Mouse (Mus musculus): Measurements from ENCODE around the gene Mslnl.
A peak's percentile ranks its signal among the peaks of the same experiment; 100 is the strongest.

The Mslnl gene

GRCm38 (mm10) chr17:25743831-25744230 is 8.0 kb downstream of the Mslnl start:
- DNase-seq (ENCODE audit: low spot score in 2 of 2), result no peak

DNA sequence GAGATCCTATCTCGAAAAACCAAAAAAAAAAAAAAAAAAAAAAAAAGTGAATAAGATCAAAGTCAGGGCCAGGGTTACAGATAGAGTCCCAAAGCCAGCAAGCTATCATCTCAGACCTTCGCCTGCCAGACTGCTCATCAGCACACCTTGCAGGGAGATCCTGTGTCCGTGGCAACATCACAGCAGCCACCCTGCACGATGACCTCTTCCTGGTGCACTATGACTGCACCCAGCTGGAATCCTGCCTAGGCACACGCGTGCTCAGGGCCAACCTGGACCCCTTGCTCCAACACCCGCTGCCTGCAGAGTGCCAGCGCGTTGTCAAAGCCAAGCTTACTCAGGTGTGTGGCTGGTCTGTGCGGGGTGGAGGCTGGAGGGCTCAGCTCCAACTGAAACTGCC is 8.5 kb downstream of the Mslnl start:
- DNase-seq (ENCODE audit: low spot score in 2 of 2), result no peak

- no peak for DNase-seq (ENCODE audit: low spot score in 2 of 2)
Observed at GRCm38 (mm10) chr17:25748238-25748637, 12.4 kb downstream of the Mslnl start.

DNA sequence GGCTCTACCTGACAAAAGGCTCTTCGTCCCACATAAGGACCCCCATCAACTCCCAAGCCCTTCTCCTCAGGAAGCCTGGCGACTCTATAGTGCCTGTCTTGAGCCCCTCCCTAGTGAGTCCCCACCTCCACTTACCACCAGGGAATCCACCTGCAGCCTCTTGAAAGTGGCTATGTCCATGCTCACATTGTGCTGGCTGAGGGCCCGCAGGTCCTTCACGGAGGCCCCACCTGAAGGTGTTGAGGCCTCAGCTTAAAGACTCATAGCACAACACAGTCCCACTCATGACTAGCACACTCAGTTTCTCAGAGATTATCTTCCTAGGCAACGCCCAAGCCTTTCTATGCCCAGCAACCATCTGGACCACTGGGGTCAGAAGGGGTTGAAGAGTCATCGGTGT is 13.5 kb downstream of the Mslnl start:
- DNase-seq (ENCODE audit: low spot score in 2 of 2), result no peak

DNA sequence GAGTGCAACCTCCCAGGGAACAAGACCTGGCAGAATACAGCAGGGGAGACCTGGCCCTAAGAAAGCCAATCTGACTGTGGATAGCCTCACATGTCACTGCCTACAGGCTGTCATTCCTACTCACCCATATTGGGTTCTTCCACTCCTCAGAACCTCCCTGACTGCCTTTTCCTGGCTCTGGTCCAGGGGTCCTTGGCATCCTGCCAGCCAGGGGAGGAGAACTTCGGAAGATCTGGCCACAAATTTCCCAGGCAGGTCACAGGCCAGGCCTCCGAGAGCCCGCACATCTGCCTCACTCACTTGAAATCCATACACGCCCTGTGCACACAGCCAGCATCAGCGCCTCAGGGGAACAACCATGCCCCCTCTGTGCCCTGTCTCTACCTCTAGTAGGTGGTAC is 15.6 kb downstream of the Mslnl start:
- DNase-seq (ENCODE audit: low spot score in 2 of 2), result peak in 1 of 2 experiments; percentile 39

- no peak for DNase-seq (ENCODE audit: low spot score in 2 of 2)
Observed at GRCm38 (mm10) chr17:25754241-25754640, 18.4 kb downstream of the Mslnl start, which contains the start of gene Msln. Gene Msln, minus strand, starts transcription at chr17:25754378.

DNA sequence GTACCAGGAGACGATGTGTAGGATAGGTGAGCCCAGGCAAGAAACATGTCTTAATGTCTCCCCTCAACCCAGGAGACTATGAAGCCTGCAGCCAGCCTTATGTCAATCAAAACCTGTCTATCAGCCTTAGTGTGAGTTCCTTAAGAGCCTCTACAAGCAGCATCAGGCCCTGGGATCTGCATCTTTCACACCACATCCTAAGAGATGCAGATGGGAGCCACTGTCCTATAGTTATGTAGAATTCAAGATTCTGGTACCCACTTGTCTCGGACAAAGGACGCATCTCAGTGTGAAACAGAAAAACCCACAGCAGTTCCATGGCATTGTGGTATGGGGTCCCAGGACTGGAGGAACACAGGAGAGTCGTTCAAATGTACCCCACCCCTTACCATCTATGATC is 19.2 kb downstream of the Mslnl start:
- no peak for DNase-seq (ENCODE audit: low spot score in 2 of 2)

DNA sequence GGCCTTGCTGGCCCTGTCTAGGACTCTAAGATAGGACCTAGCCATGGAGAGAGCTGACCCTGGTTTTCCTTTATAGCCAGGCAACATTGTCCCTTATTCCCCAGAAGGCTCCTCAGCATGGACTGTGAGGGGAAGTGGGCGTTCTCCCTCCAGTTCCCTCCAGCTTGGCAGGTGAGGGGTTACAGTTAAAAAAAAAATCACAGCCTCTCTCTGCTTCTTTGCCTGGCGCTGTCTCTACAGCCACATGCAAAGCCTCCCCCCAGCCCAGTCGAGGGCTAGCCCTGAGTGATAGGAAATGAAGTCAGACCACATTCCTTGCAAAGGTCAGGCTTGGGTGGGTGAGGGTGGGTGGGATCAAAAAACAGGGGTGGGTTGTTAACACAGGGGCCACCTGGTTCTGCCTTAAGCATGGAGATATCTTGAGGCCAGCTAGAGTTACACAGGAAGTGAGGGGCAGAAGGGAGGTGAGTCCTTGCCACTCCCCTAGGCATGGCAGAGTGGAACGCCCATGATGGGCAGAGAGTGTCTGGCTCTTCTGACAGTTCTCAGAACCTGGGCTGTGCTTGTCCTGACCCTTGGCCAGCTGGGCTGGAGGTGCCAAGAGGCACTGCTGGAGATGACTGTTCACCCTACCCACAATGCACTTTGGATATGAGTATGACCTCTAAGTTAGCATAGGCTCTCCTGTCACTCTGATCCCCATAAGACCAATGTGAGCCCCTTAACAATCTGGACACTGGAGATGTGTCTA is 20.0 kb downstream of the Mslnl start:
- no peak for DNase-seq (ENCODE audit: low spot score in 2 of 2)

- DNase-seq (ENCODE audit: low spot score in 2 of 2), result no peak
Observed at GRCm38 (mm10) chr17:25756378-25757242, 20.8 kb downstream of the Mslnl start.

DNA sequence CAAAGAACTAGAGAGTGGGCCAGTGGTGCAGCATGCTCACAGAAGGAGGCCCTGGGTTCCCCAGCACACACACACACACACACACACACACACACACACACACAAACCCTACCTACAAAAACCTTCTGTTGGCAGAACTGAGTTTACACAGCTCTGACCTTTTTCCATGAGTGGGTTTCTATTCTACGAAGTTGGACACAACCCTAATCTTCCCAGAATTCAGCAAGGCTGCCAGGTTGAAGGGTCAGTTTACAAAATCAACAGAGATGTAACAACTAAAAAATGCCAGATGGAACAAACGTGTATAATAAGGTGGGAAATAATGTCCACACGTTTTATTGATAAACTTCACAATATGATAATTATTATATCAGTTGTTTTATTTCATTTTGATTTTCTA is 21.8 kb downstream of the Mslnl start:
- DNase-seq (ENCODE audit: low spot score in 2 of 2), result no peak

DNA sequence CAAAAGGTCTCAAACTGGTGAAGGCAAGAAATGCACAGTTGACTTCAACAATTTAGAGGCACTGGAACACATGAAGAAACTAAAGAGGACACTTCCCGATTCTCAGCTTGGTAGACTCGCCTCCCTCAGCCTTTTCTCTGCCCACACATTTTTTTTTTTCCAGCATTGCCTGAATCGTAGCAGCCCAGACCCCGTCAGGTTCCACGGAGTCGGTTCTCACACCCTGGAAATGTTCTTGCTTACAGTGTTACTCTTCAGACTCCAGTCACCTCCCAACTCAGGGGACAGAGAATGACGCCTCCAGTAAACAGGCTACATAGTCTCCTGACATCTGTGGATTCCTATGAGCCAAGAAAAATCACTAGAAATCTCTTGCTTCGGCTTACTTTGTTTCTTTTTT is 24.3 kb downstream of the Mslnl start:
- DNase-seq (ENCODE audit: low spot score in 2 of 2), result no peak

DNA sequence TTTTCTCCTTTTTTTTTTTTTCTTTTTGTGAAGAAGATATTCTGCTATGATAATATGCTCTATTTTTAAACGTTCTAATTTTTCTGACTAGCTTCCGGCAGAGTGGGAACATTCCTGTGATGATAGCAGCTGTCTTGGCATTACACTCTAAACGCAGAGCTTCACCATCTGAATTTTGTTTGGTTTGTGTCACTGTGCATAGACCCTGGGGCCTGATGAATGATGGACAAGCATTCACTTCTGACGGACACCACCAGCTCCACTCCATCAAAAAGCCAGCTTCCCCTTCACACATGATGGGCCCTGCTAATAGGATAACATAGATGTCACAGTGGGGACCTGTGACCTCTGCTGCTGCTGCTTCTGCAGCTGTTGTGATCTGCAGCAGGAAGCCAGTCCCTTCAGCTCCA is 25.7 kb downstream of the Mslnl start:
- DNase-seq (ENCODE audit: low spot score in 2 of 2), result peak; percentile 51 to 57

DNA sequence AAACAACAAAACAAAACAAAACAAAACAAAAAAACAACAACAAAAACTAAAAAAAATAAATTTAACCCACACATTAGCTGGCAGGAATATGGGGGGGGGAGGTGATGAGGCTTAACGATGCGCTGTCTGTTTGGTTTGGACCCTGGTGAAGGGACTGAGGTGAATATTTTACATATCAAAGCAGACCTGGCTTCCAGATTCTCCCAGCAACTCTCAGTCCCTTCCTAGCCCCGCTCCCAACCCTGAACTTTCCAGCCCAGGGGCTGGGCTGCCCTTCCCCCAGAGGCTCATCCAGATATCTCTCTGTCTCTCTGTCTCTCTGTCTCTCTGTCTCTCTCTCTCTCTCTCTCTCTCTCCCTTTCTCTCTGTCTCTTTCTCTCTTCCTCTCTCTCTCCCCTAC is 26.7 kb downstream of the Mslnl start:
- no peak for DNase-seq (ENCODE audit: low spot score in 2 of 2)

GRCm38 (mm10) chr17:25765886-25766285 is 30.0 kb downstream of the Mslnl start:
- no peak for DNase-seq (ENCODE audit: low spot score in 2 of 2)

- no peak for DNase-seq (ENCODE audit: low spot score in 2 of 2)
Observed at GRCm38 (mm10) chr17:25769331-25769730, 33.5 kb downstream of the Mslnl start.

- peak; percentile 98 to 100 for DNase-seq (ENCODE audit: low spot score in 2 of 2)
Observed at GRCm38 (mm10) chr17:25773549-25774120, 37.8 kb downstream of the Mslnl start, which contains the start of gene Narfl. Gene Narfl, plus strand, starts transcription at chr17:25773776.

DNA sequence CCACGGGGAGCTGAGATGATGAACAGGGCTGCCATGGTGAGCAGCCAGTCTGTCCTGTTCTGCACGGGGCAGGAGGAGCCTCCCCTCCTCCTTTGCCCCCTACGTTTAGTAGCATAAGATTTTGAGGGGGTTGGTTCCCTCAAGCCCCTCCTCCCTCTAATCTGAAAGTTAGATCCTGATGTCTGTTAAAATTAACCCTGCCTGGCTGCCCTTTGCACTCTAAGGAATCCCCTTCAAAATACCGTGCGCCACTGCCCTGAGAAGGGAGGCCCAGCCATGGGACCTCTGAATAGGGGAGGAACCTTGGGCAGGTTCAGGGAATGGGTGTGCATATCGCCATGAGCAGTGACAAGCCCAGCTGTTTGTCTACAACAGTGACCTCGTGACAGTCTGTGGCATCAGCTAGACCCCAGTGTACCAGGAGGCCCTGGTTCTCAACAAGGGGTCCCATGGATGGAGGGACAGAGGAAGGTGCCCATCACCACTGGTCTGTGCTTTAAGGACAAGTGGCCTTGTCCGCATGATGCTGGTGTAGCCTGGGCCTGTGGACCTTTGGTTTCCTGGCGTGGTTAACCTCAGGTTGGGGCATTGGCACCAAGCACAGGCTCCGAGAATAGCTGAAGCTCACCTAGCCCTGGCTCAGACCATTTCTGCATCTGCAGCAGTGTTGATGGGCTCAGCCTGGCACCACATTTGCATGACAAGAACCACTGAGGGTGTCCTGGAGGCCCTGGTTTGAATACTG is 39.6 kb downstream of the Mslnl start:
- DNase-seq (ENCODE audit: low spot score in 2 of 2), result no peak

- no peak for DNase-seq (ENCODE audit: low spot score in 2 of 2)
Observed at GRCm38 (mm10) chr17:25777948-25778347, 42.1 kb downstream of the Mslnl start.

DNA sequence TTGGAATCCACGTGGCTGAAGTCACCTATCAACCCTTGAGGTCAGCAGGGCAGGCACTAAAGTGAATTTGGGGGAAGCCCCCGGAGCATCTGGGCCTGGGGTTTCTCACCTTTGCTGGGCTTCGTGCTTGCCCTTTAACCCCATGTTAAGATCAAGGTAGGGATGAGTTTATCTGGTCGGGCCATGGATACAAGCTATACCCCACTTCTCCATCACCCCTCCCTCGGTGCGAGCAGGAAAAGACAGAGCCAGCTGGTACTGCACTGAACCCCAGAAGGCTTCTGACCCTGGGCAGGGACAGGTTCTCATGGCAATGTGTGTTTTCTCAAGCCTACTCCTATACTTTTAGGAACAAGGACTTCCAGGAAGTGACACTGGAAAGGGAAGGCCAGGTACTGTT is 45.5 kb downstream of the Mslnl start:
- DNase-seq (ENCODE audit: low spot score in 2 of 2), result no peak

DNA sequence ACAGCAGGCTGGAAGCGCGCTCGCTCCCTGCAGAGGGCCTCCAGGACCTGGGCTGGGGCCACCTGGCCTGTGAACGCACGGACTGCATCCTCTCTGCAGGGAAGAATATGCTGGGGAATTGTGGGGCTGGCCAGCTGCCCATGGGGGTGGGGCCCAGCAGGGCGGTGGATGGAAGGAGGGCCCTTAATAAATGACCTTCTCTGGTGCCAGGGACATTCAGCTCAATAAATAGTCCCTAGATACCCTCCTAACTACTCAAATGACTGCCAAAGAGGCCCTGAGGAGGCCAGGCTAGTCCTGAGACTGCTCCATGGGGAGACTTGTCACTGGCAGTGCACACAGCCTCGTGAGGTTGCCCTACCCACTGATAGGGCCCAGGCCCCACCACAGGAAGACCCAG is 47.2 kb downstream of the Mslnl start:
- DNase-seq (ENCODE audit: low spot score in 2 of 2), result no peak

- DNase-seq (ENCODE audit: low spot score in 2 of 2), result no peak
Observed at GRCm38 (mm10) chr17:25783861-25784574, 48.2 kb downstream of the Mslnl start.

Data from right cerebral cortex, adult 2 months (tissue).